Mouse (Mus musculus): ENCODE measurements at regions not wholly inside any gene's neighbourhood (a gene's known extent, or its start where the extent isn't known, plus 50 kb on each side); places are given as distances from the start of the nearest gene placed in this dataset.

- TF ChIP-seq TBP (IDR thresholded peaks at IDR 0.05; ENCODE audit: low read depth, low read length), result no peak
- TF ChIP-seq SMC3 (IDR thresholded peaks at IDR 0.05; ENCODE audit: low read depth, low read length), result no peak
- DNase-seq (ENCODE audit: low read depth, low spot score), result no peak
These were observed 546.4 kb upstream of the 1700008P02Rik start for GRCm38 (mm10) chr3:7166596-7166995.

DNA sequence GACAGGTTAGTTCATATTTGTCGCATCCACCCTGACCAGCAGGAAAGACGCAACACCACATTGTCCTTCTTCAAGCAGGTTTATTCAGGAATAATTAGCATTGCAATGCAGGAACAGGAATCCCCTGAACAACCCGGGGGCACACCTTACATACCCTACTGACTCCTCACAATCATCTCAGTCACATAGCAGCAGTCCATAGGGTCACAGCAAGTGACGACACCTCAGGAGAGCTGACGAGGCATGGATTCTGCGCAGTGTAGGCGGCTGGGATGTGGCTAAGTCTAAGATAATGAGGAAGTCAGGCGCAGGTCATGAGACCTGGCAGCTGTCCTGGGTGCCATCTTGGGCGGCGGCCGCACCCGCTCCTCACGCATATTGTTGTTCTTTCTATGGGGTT lies 518.8 kb upstream of the 1700008P02Rik start:
- no peak overlapping the region for H3K4me3 ChIP-seq (ENCODE audit: control insufficient read depth in 1 of 2, insufficient read depth in 1 of 2, low read depth in 2 of 2, low read length in 2 of 2)
- TF ChIP-seq RAD21 (IDR thresholded peaks at IDR 0.05; ENCODE audit: low read depth, low read length) (no peak), KAT2A (conservative IDR thresholded peaks at IDR 0.05; ENCODE audit: low read depth, low read length) (no peak), USF2 (IDR thresholded peaks at IDR 0.05; ENCODE audit: borderline replicate concordance in 1 of 2, insufficient read depth in 1 of 2, low read depth in 1 of 2, low read length in 2 of 2) (no peak), UBTF (IDR thresholded peaks at IDR 0.05; ENCODE audit: borderline replicate concordance, insufficient read depth, low read depth, low read length) (no peak), CTCF (IDR thresholded peaks at IDR 0.05 in 2 of 3, conservative IDR thresholded peaks at IDR 0.05 in 1 of 3; ENCODE audit: control insufficient read depth in 1 of 3, insufficient read depth in 1 of 3, low read depth in 2 of 3, low read length in 3 of 3, poor library complexity in 1 of 3, severe bottlenecking in 1 of 3) (no peak), MAZ (IDR thresholded peaks at IDR 0.05; ENCODE audit: low read depth, low read length) (no peak)
- H3K27ac ChIP-seq (ENCODE audit: control insufficient read depth, low read depth, low read length), result no peak overlapping the region
- H3K36me3 ChIP-seq (ENCODE audit: control insufficient read depth in 1 of 2, insufficient read depth in 2 of 2, low read length in 2 of 2), result no peaks in the 10 kb centered on the region
- no peaks in the 10 kb centered on the region for H3K27me3 ChIP-seq (ENCODE audit: control insufficient read depth in 1 of 2, insufficient read depth in 2 of 2, low read length in 2 of 2)
- no peaks in the 10 kb centered on the region for H3K9me3 ChIP-seq (replicated peaks; ENCODE audit: insufficient read depth, low read length)
- DNase-seq (ENCODE audit: low read depth, low spot score), result no peak
- H3K9ac ChIP-seq (ENCODE audit: control insufficient read depth, low read depth, low read length, poor library complexity, severe bottlenecking), result no peak overlapping the region
- H3K4me1 ChIP-seq (ENCODE audit: control insufficient read depth in 1 of 2, insufficient read depth in 2 of 2, low read length in 2 of 2), result no peaks in the 10 kb centered on the region
- no peaks in the 10 kb centered on the region for H3K79me2 ChIP-seq (ENCODE audit: control insufficient read depth, insufficient read depth, low read length, poor library complexity)

More at GRCm38 (mm10) chr3:7166596-7166995, 546.4 kb upstream of the 1700008P02Rik start:
- Histone ChIP-seq H3K4me1 (ENCODE audit: control insufficient read depth in 1 of 2, insufficient read depth in 2 of 2, low read length in 2 of 2) (no peaks in the 10 kb centered on the region), H3K9me3 (replicated peaks; ENCODE audit: insufficient read depth, low read length) (no peaks in the 10 kb centered on the region), H3K36me3 (ENCODE audit: control insufficient read depth in 1 of 2, insufficient read depth in 2 of 2, low read length in 2 of 2) (no peaks in the 10 kb centered on the region), H3K79me2 (ENCODE audit: control insufficient read depth, insufficient read depth, low read length, poor library complexity) (no peaks in the 10 kb centered on the region), H3K27ac (ENCODE audit: control insufficient read depth, low read depth, low read length) (no peak overlapping the region), H3K27me3 (ENCODE audit: control insufficient read depth in 1 of 2, insufficient read depth in 2 of 2, low read length in 2 of 2) (no peaks in the 10 kb centered on the region), H3K9ac (ENCODE audit: control insufficient read depth, low read depth, low read length, poor library complexity, severe bottlenecking) (no peak overlapping the region), H3K4me3 (ENCODE audit: control insufficient read depth in 1 of 2, insufficient read depth in 1 of 2, low read depth in 2 of 2, low read length in 2 of 2) (no peak overlapping the region)

- no peak for DNase-seq (ENCODE audit: low read depth, low spot score)
- H3K36me3 ChIP-seq (ENCODE audit: control insufficient read depth in 1 of 2, insufficient read depth in 2 of 2, low read length in 2 of 2), result no peaks in the 10 kb centered on the region
- no peaks in the 10 kb centered on the region for H3K79me2 ChIP-seq (ENCODE audit: control insufficient read depth, insufficient read depth, low read length, poor library complexity)
- H3K27me3 ChIP-seq (ENCODE audit: control insufficient read depth in 1 of 2, insufficient read depth in 2 of 2, low read length in 2 of 2), result no peaks in the 10 kb centered on the region
- H3K4me1 ChIP-seq (ENCODE audit: control insufficient read depth in 1 of 2, insufficient read depth in 2 of 2, low read length in 2 of 2), result no peaks in the 10 kb centered on the region
- TF ChIP-seq POLR2A (IDR thresholded peaks at IDR 0.05; ENCODE audit: control insufficient read depth in 1 of 2, insufficient read depth in 1 of 2, low read depth in 1 of 2, low read length in 2 of 2, poor library complexity in 1 of 2), result no peak
- TF ChIP-seq CHD1 (IDR thresholded peaks at IDR 0.05; ENCODE audit: low read depth, low read length), result no peak
- TF ChIP-seq HCFC1 (IDR thresholded peaks at IDR 0.05; ENCODE audit: low read depth, low read length), result no peak
- TF ChIP-seq UBTF (IDR thresholded peaks at IDR 0.05; ENCODE audit: borderline replicate concordance, insufficient read depth, low read depth, low read length), result no peak
- no peak for TF ChIP-seq GABPA (IDR thresholded peaks at IDR 0.05; ENCODE audit: low read depth, low read length)
- no peak for TF ChIP-seq USF2 (IDR thresholded peaks at IDR 0.05; ENCODE audit: borderline replicate concordance in 1 of 2, insufficient read depth in 1 of 2, low read depth in 1 of 2, low read length in 2 of 2)
- no peak for TF ChIP-seq NELFE (IDR thresholded peaks at IDR 0.05; ENCODE audit: low read depth, low read length)
- TF ChIP-seq MYB (IDR thresholded peaks at IDR 0.05; ENCODE audit: low read depth, low read length), result no peak
- TF ChIP-seq E2F4 (IDR thresholded peaks at IDR 0.05; ENCODE audit: borderline replicate concordance, low read depth, low read length), result no peak
- no peak for TF ChIP-seq POLR2AphosphoS2 (IDR thresholded peaks at IDR 0.05; ENCODE audit: low read length)
- TF ChIP-seq EP300 (IDR thresholded peaks at IDR 0.05; ENCODE audit: low read depth in 1 of 2, low read length in 2 of 2), result no peak
- TF ChIP-seq TCF12 (IDR thresholded peaks at IDR 0.05; ENCODE audit: low read depth, low read length), result no peak
- no peak for TF ChIP-seq MYC (IDR thresholded peaks at IDR 0.05; ENCODE audit: low read depth, low read length)
- TF ChIP-seq SIN3A (IDR thresholded peaks at IDR 0.05; ENCODE audit: low read length), result no peak
- no peaks in the 10 kb centered on the region for H3K9me3 ChIP-seq (replicated peaks; ENCODE audit: insufficient read depth, low read length)
- H3K4me3 ChIP-seq (ENCODE audit: control insufficient read depth in 1 of 2, insufficient read depth in 1 of 2, low read depth in 2 of 2, low read length in 2 of 2), result no peak overlapping the region
- H3K9ac ChIP-seq (ENCODE audit: control insufficient read depth, low read depth, low read length, poor library complexity, severe bottlenecking), result no peak overlapping the region
- no peak overlapping the region for H3K27ac ChIP-seq (ENCODE audit: control insufficient read depth, low read depth, low read length)
These were observed 514.5 kb upstream of the 1700008P02Rik start for GRCm38 (mm10) chr3:7134714-7135113.
